Mouse (Mus musculus) T-cell, adult 2 months (primary cell): ENCODE measurements around the gene Cd300ld3.
"Not testable (repeated sequence)": the region's sequence is repeated elsewhere in the genome, so short reads cannot be mapped to it uniquely, and the experiment has no call there.

Source experiments
- DNase-seq: peaks from one replicate; pipeline ENCODE4 v3.0.0; 2022; ENCODE audit warnings: low spot score

Cd300ld3 gene

GRCm38 (mm10) chr11:115052991-115053390 is 4.8 kb upstream of the Cd300ld3 start:
- DNase-seq: no peak

DNA sequence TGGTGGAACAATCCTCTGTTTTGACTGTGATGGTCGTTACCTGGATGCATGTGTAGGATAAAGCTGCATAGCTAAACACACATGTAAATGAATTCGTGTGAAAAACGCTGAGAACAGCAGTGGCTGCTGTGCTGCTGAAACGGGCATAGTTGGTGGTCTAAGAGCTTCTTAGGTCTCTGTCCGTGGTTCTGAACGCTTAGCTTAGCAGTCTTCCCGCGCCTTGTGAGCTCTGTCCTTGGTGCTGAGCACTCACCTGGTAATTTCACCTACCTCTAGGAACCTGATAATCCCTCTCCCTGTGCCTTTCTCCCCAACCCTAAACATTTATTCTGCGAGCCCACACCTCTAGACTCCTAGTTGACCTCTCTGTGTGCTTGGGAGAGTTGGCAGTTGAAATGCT is 4.0 kb upstream of the Cd300ld3 start:
- DNase-seq: no peak

GRCm38 (mm10) chr11:115049282-115049895 is 1.2 kb upstream of the Cd300ld3 start:
- DNase-seq: no peak

GRCm38 (mm10) chr11:115037669-115038068 is 10.5 kb downstream of the Cd300ld3 start, which contains the start of gene Cd300ld5:
TSS of gene Cd300ld5 (minus strand) at chr11:115037769.
- DNase-seq: not testable (repeated sequence)

GRCm38 (mm10) chr11:115026912-115027311 is 21.3 kb downstream of the Cd300ld3 start, which contains the start of gene Cd300ld4:
TSS of gene Cd300ld4 (minus strand) at chr11:115027012.
- DNase-seq: not testable (repeated sequence)

DNA sequence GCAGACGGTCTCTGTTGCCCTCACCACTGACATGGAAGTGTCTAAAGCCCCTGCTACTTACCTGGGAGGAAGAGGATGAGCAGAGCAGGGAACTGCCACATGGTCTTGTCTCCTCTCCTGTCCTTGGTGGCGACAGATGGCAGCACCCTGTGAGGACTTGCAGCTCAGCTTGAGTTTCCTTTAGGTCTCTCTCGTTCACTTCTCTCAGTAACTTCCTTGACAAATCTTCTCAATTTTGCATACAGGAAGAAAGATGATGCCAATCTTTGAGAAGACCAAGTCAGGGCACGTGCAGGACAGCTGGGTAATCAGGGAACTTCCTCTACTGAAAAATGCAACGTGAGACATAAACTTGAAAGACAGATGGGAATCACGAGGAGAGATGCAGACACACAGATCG is 32.1 kb downstream of the Cd300ld3 start, which contains the start of gene Cd300ld2:
Gene Cd300ld2 (minus strand): TSS at position 101 of the 400 bp plus-strand sequence.
- DNase-seq: not testable (repeated sequence)

GRCm38 (mm10) chr11:115004070-115004469 is 44.1 kb downstream of the Cd300ld3 start:
- DNase-seq: no peak

DNA sequence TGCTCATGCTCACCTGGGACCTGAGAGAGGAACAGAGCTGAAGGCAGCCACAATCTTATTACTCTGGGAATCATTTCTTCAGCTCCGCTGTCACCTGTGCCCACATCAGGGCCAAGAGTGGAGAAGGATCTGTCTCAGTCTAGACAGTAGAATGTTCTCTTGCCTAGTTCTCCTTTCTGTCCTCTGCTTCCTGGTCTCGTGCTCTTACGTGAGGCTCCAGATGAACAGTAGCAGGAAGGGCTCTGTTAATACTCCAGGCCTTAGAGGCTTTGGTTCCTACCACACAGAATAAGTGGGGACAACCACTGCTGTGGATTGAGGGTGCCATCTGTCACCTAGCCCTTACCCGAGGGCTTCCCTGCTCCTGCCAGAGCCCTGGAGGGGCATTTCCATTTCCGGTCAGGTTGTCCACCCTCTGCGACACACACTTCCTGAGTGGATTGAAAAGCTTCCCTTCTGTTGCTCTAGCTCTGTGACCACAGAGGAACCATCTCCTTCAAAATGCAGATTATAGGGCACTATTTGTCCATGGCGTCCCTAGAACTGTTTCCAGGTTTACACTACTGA is 46.7 kb downstream of the Cd300ld3 start, which contains the start of gene Cd300c2:
Gene Cd300c2 (minus strand): TSS at position 407 of the 567 bp plus-strand sequence.
- DNase-seq: no peak
